Mouse (Mus musculus) kidney, adult 2 months (tissue): ENCODE results near the gene Afp.

Source experiments
- CTCF ChIP-seq: fragments of 200-500 bp; conservative IDR thresholded peaks from 2 replicates; pipeline ENCODE4 v1.5.1; 2011; ENCODE audit warnings: low read depth, mild to moderate bottlenecking, control low read depth, low read length, moderate library complexity, mixed read lengths; ENCODE audit not compliant: insufficient read depth, insufficient read length
- POLR2A ChIP-seq: fragments of 200-500 bp; IDR thresholded peaks from one replicate; pipeline ENCODE4 v1.6.1; 2011; ENCODE audit warnings: low read depth, low read length, control low read depth

DNA sequence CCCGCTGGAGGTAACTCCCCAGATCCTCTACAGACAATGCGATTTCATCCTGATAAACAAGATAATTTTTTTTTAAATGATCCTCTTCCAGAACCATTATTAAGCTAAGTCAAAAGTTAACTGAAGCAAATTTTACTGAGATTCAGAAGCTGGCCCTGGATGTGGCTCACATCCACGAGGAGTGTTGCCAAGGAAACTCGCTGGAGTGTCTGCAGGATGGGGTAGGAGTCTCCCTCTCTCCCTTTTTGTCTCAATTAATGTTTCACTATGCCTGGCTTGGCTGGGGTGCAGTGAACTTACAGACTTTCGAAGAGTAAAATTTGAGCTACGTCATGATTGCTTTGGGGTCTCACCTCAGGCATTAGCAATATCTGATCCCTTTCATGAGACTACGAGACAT, 9.0 kb downstream of the Afp start:
- TF ChIP-seq CTCF (no peak), POLR2A (no peak)
